Mouse (Mus musculus) kidney, adult 9 months (tissue): ENCODE measurements at regions not wholly inside any gene's neighbourhood (a gene's known extent, or its start where the extent isn't known, plus 50 kb on each side); places are given as distances from the start of the nearest gene placed in this dataset.

Experiments used
- DNase-seq: peaks from one replicate; pipeline ENCODE4 v3.0.0; 2022

DNA sequence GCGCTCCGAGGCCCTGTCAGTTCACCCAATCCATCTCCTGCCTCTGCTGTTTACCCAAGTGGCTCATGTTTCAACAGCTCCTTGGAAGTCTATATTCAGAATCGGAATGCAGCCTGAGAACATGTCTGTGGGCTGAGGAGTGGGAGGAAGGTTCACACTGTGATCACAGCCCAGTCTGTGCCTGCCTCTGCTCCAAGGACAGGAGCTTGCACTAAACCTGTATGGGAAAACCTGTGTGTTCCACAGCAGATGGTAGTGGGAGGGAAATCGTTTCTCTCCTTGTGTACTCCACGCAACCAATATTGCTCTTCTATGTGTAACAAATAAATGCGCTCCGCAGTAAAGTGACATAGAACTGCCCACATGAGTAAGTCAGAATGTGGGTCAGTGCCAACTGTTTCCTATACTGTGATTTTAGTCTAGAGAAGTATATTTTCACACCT lies 514.0 kb upstream of the Epha7 start:
- no peak for DNase-seq

DNA sequence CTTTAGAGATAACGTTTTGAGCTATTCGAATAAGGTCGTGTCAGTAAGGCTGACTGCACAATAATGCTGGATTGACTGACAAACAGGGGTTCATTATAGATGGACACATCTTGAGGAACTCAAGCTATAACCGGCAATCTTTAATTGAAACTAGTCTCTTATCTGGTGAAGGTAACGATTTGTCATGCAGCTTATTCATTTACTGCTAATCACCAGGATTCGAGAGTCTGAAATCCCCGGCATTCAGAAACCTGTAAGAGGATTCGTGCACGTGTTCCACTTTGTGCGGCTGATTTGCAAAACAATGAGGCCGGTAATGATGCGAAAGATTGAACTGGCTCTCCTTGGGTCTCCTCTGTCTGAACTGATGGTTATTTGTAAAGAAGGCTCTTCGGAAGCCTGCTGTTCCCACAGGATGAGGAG lies 512.9 kb upstream of the Epha7 start:
- DNase-seq: no peak

DNA sequence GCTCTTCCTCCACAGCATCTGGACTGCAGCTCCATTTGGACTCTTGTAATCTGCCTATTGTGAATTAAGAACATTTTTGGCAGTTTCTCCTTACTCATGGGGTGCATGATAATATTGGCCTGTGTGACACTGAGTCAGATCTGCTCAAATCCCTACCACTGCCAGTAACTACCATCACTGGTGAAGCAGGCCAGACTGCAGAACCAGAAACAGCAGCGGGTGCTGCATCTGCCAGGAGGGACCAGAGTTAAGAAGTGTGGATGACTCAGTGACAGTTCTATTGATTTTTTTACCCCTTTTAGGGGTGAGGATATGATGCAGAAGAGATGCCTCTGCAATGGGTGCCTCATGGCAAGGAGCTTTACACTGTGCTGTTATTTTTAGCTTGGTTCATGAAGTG lies 511.2 kb upstream of the Epha7 start:
- no peak for DNase-seq

DNA sequence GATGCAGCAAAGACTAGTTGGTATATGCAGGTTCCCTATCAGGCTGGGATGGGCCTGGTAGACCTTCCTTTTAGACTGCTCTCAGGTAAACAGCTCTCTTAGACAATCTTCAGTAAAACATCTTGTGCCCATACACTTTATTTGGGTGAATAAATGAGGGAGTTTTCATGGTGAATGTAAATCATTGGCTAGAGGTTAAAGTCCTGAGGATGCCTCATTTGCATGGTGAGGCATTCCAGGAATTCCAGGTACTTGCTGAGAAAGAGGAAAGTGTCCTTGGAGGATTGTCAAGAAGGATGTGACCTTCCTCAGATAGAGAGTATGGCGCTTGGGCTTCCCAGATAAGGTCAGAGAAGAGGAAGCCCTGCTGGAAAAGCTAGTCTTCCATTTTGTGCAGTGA lies 481.9 kb upstream of the Epha7 start:
- peak; percentile 56 for DNase-seq

DNA sequence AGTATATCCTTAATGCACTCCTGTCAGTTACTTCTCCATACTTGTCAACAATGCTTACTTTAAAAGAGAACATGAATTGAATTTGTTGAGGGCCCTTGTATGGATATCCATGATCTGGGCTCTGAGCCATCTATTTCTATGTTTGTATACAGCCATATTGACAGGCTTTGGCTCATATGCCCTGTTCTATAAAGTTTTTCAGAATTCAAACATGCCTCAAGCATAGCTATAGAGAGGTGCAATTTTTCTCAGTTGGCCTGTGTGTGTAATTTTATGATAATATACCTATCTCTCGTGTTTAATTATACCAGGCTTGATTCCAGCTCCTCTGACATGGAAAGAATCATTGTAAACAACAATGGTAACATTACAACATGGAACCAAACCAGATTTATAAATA lies 448.4 kb upstream of the Epha7 start:
- DNase-seq: no peak

DNA sequence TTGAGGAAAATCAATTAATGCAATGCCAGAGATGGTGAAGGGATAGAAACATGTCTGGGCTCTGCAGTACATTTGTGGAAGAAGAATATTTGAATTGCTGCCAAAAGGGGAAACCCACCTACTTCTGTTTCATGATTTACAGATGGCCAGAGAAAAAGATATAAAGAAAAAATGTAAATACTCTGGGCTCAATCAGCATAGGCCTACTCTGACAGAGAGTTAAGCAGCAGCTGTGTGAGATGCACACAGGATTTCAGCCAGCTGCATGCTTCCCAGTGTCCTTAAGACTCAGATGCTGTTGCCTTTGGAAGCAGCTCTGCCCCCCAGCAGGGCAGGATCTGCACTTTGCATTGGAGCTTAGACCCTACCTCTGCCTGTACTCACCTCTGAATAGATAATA lies 435.8 kb upstream of the Epha7 start:
- DNase-seq: no peak

DNA sequence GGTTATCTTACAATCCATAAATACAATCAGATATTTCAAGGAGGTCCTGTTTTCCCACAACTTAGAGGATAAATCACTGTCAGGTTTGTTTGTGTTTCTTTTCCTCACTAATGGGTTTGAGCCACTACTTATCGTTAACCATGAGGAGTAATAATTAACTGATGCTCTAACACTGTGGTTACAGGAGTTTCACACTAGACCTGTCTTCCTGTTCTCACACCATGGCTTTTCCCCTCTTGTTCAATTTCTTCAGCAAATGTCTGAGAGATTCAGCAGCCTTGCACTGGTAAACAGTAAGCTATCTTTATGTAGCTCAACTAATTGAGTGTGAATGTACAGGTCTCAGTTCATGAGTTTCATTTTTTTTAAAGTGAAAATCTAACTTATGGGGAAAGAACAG lies 434.3 kb upstream of the Epha7 start:
- peak; percentile 41 for DNase-seq

DNA sequence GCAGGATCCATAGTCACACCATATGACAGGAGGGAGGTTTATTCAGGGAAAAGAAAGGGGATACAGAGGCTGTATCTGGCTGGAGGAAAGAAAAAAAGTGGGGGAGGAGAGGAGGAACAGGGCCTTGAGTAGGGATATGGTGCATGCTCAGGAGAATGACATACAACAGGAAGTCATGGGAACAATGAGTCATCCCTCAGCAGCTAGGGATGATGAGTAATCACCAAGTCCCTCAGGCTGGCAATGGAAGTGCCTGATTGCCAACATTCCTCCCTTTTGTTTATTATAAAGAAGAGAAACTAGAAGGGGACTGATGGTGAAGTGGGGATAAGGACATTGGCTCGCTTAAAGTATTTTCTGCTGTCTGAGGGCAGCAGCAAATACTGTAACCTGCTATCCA lies 388.6 kb upstream of the Epha7 start:
- DNase-seq: no peak

DNA sequence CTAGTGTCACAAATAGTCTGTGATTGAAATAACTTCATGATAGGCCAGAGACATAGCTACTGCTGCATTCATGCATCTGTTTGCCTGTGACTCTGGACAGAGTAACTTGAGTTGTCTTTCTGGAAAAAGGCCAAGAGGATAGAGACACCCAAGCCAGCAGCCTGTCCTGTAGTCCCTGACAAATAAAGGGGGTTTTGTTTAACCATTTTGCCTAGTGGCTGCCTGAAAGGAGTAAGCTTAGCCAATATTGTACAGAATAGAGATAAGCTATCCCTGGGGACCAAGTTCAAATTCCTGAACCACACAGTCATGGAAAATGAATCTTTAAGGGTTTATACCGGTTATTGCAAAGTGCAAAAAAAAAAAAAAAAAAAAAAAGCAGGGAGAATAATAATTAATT lies 372.8 kb upstream of the Epha7 start:
- no peak for DNase-seq

DNA sequence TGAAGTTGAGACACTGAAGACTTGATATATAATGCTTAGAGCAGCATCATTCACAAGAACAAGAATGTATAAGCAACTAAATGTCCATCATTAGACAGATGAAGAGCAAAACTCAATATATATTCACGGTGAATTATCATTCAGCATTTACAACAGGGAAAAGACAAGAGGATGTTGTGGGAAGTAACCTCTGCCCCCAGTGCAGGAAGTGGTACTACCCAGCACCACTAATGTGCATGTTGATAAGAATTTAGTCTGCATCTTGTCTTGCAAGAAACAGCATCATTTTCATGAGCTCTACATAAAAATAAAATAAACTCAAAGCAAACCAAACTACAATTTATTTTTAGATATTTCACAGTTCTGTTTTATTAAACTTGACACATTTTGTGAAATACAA lies 359.8 kb upstream of the Epha7 start:
- DNase-seq: no peak

DNA sequence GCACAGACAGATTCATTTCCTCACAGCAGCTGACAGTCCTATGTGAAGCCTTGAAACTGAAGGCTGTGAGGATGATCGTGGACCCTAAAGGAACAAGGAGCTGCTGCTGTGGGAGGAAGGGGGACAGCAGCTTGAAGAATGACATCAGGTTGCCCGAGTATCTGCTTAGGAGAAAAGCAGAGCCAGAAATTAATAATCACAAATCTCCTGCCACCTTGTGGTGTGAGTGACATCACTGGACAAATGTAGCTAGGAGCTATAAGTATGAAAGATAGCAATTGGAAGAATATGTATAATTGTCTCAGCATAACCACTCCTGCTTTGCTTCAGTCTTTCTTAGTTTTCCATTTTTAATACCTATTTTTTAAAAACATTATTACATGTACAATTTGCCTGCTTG lies 356.6 kb upstream of the Epha7 start:
- no peak for DNase-seq
